Mouse (Mus musculus): ENCODE data around the gene Crocc2.

Gene Crocc2

DNA sequence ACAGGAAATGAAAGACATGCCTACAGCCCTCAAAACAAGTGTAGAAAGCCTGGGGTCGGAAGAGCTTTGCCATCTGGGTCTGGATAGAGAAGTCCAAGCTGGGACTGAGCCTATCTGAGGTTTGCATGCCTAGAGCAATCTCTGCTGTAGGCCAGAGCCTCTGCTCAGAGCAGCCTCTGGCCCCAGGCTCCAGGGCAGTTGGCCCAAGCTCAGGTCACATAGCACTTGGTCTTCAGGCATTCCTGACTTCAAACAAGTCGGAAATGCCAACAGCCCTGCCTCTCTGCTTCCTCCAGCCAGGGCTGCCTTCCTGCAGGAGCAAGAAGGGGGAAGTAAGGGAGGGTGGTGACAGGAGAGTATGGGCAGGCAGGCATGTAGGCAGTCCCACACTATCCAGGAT lies 77.4 kb downstream of the Crocc2 start:
- no peak for DNase-seq (ENCODE audit: low read depth, low spot score)
- H3K27me3 ChIP-seq (ENCODE audit: control insufficient read depth, insufficient read depth, low read length, poor library complexity, severe bottlenecking) = no peaks in the 10 kb centered on the region
- H3K36me3 ChIP-seq (ENCODE audit: control insufficient read depth, insufficient read depth, low read length, poor library complexity, severe bottlenecking) = no peaks in the 10 kb centered on the region

DNA sequence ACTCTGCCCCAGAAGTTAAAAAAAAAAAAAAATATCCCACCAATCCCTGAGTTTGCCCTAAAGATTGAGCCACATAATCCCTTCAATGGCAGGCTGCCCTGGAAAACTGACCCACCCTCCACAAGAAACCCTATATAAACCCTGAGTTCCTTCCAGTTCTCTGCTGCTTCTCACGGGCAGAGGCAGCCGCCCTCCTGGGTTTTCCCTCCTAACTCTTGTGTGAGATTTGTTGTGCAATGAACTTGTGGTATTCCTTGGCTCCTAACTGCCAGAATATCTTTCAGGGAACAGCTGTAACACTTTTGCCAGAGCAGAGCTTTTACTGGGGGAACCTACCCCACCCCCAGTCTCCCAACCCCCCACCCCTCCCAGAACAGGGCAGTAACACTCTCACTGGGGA lies 84.1 kb downstream of the Crocc2 start:
- Histone ChIP-seq H3K36me3 (ENCODE audit: control insufficient read depth, insufficient read depth, low read length, poor library complexity, severe bottlenecking) (no peaks in the 10 kb centered on the region), H3K27me3 (ENCODE audit: control insufficient read depth, insufficient read depth, low read length, poor library complexity, severe bottlenecking) (no peaks in the 10 kb centered on the region)
- DNase-seq (ENCODE audit: low read depth, low spot score) = no peak

GRCm38 (mm10) chr1:93255761-93256160 lies 87.2 kb downstream of the Crocc2 start:
- DNase-seq (ENCODE audit: low read depth, low spot score) = no peak
- Histone ChIP-seq H3K27me3 (ENCODE audit: control insufficient read depth, insufficient read depth, low read length, poor library complexity, severe bottlenecking) (no peaks in the 10 kb centered on the region), H3K36me3 (ENCODE audit: control insufficient read depth, insufficient read depth, low read length, poor library complexity, severe bottlenecking) (no peaks in the 10 kb centered on the region)

DNA sequence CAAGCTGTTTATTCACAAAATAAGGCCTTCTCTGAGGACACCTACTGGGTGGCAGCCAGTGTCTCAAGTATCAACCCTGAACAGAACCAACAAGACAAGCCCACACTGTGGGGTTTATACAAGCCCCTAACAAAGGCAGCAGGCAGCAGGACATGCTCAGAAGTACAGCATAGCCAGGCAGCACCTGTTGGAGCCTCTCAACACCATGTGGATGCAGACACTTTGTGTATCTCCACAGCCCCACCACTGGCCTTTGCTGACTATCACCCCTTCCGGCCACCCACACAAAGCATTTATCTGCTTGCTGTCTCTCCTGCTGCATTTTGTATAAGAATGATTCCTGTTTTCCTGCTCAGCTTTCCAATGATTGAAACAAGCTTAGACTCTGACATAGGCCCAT lies 89.0 kb downstream of the Crocc2 start:
- DNase-seq (ENCODE audit: low read depth, low spot score) = no peak
- Histone ChIP-seq H3K36me3 (ENCODE audit: control insufficient read depth, insufficient read depth, low read length, poor library complexity, severe bottlenecking) (no peaks in the 10 kb centered on the region), H3K27me3 (ENCODE audit: control insufficient read depth, insufficient read depth, low read length, poor library complexity, severe bottlenecking) (no peaks in the 10 kb centered on the region)

- H3K27me3 ChIP-seq (ENCODE audit: control insufficient read depth, insufficient read depth, low read length, poor library complexity, severe bottlenecking) = no peaks in the 10 kb centered on the region
- DNase-seq (ENCODE audit: low read depth, low spot score) = no peak
- H3K36me3 ChIP-seq (ENCODE audit: control insufficient read depth, insufficient read depth, low read length, poor library complexity, severe bottlenecking) = no peaks in the 10 kb centered on the region
Measured at GRCm38 (mm10) chr1:93267207-93267606, 98.7 kb downstream of the Crocc2 start.

- Histone ChIP-seq H3K36me3 (ENCODE audit: control insufficient read depth, insufficient read depth, low read length, poor library complexity, severe bottlenecking) (no peaks in the 10 kb centered on the region), H3K27me3 (ENCODE audit: control insufficient read depth, insufficient read depth, low read length, poor library complexity, severe bottlenecking) (no peaks in the 10 kb centered on the region)
- DNase-seq (ENCODE audit: low read depth, low spot score) = no peak
Measured at GRCm38 (mm10) chr1:93268246-93268645, 99.7 kb downstream of the Crocc2 start.

DNA sequence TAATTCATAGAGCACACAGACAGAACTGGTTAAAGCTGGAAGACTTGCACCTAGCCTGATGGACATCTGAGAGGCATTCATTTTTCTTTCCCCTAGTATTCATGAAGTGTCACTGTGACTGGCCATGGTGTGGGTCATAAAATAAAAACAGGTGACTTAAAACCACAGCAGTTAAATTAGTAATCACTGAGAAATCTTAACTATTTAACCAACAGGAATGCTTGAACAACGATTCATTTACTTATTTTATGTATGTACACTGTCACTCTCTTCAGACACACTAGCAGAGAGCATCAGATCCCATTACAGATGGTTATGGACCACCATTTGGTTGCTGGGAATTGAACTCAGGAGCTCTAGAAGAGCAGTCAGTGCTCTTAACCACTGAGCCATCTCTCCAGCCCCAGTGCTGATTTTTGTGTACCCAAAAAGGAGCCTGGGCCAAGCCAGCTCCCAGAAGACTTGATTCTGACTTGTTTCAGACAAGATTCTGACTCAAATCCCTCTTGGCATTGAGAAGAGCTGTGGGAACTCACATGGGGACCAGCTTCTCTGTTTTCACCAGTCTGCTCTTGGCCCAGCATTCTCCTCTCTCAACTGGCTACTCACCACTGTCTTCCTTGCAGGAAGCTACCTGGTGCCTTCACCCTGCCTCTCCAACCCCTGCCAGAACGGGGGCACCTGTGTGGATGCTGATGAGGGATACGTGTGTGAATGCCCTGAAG lies 102.2 kb downstream of the Crocc2 start:
- Histone ChIP-seq H3K36me3 (ENCODE audit: control insufficient read depth, insufficient read depth, low read length, poor library complexity, severe bottlenecking) (no peaks in the 10 kb centered on the region), H3K27me3 (ENCODE audit: control insufficient read depth, insufficient read depth, low read length, poor library complexity, severe bottlenecking) (no peaks in the 10 kb centered on the region)
- DNase-seq (ENCODE audit: low read depth, low spot score) = no peak

GRCm38 (mm10) chr1:93271751-93272150 lies 103.2 kb downstream of the Crocc2 start:
- Histone ChIP-seq H3K27me3 (ENCODE audit: control insufficient read depth, insufficient read depth, low read length, poor library complexity, severe bottlenecking) (no peaks in the 10 kb centered on the region), H3K36me3 (ENCODE audit: control insufficient read depth, insufficient read depth, low read length, poor library complexity, severe bottlenecking) (no peaks in the 10 kb centered on the region)
- no peak for DNase-seq (ENCODE audit: low read depth, low spot score)

GRCm38 (mm10) chr1:93272409-93272821 lies 103.9 kb downstream of the Crocc2 start:
- no peaks in the 10 kb centered on the region for H3K27me3 ChIP-seq (ENCODE audit: control insufficient read depth, insufficient read depth, low read length, poor library complexity, severe bottlenecking)
- H3K36me3 ChIP-seq (ENCODE audit: control insufficient read depth, insufficient read depth, low read length, poor library complexity, severe bottlenecking) = no peaks in the 10 kb centered on the region
- DNase-seq (ENCODE audit: low read depth, low spot score) = peak; percentile 40

- no peaks in the 10 kb centered on the region for H3K36me3 ChIP-seq (ENCODE audit: control insufficient read depth, insufficient read depth, low read length, poor library complexity, severe bottlenecking)
- no peak for DNase-seq (ENCODE audit: low read depth, low spot score)
- no peaks in the 10 kb centered on the region for H3K27me3 ChIP-seq (ENCODE audit: control insufficient read depth, insufficient read depth, low read length, poor library complexity, severe bottlenecking)
Measured at GRCm38 (mm10) chr1:93275561-93275960, 107.0 kb downstream of the Crocc2 start.

- Histone ChIP-seq H3K27me3 (ENCODE audit: control insufficient read depth, insufficient read depth, low read length, poor library complexity, severe bottlenecking) (no peaks in the 10 kb centered on the region), H3K36me3 (ENCODE audit: control insufficient read depth, insufficient read depth, low read length, poor library complexity, severe bottlenecking) (no peaks in the 10 kb centered on the region)
- no peak for DNase-seq (ENCODE audit: low read depth, low spot score)
Measured at GRCm38 (mm10) chr1:93277041-93277440, 108.5 kb downstream of the Crocc2 start.
